Mouse (Mus musculus) testis, adult 2 months (tissue): ENCODE results near the gene Dlx1. TPM values are rescaled to one million over a fixed set of nuclear protein-coding genes. Genes with fewer than 3 reads are reported as not detected.

Experiments
- H3K27ac ChIP-seq: fragments of 200-500 bp; 2 replicates; pipeline ENCODE4 v1.5.1; 2012; ENCODE audit warnings: low read depth, low read length; ENCODE audit not compliant: control insufficient read depth, insufficient read depth
- H3K27me3 ChIP-seq: fragments of 200-500 bp; 2 replicates; pipeline ENCODE4 v1.6.1; 2012; ENCODE audit warnings: mild to moderate bottlenecking, low read length, moderate library complexity; ENCODE audit not compliant: control insufficient read depth, insufficient read depth
- H3K36me3 ChIP-seq: fragments of 200-500 bp; 2 replicates; pipeline ENCODE4 v1.6.1; 2012; ENCODE audit warnings: mild to moderate bottlenecking, low read length; ENCODE audit not compliant: control insufficient read depth, insufficient read depth
- H3K4me1 ChIP-seq: fragments of 200-500 bp; 2 replicates; pipeline ENCODE4 v1.6.1; 2012; ENCODE audit warnings: low read length; ENCODE audit not compliant: control insufficient read depth, insufficient read depth
- H3K4me3 ChIP-seq: fragments of 200-500 bp; 2 replicates; pipeline ENCODE4 v1.5.1; 2012; ENCODE audit warnings: low read depth, mild to moderate bottlenecking, low read length, moderate library complexity, mixed read lengths; ENCODE audit not compliant: control insufficient read depth
- CTCF ChIP-seq: fragments of 200-500 bp; IDR thresholded peaks from 2 replicates; pipeline ENCODE4 v1.5.1; 2012; ENCODE audit warnings: low read depth, mild to moderate bottlenecking, inconsistent platforms, low read length, moderate library complexity; ENCODE audit not compliant: control insufficient read depth, insufficient read depth, insufficient replicate concordance
- POLR2A ChIP-seq: fragments of 200-500 bp; IDR thresholded peaks from 2 replicates; pipeline ENCODE4 v1.6.1; 2012; ENCODE audit warnings: low read depth, mild to moderate bottlenecking, inconsistent platforms, low read length, moderate library complexity; ENCODE audit not compliant: control insufficient read depth
- polyA plus RNA-seq: library from polyadenylated mRNA; depleted of rRNA; stranded (reverse); fragments of >200 nt; gene quantifications from 2 replicates; pipeline ENCODE4 v1.2.3, GENCODE M21; 2012

Gene Dlx1
- polyA plus RNA-seq, 1 experiment: 0.47 TPM

DNA sequence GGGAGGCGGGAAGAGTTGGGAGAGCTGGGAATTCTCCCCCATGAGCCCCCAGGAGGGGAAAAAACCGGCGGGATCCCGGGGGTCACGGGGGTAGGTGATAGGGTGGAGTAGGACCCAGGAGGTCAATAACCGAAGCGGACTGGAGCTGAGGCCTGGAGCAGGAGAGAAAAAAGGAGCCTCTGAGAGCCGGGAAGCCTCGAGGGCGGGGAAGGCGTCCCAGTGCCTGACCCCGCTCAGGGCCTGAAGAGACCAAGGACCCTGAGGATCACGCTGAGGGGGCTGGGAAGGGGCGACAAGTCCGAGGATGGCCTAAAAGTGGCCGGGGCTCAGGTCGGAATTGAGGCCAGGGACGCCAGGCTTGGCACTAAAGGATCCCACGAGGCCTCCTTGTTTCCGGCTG is 16.0 kb downstream of the Dlx1 start:
- Histone ChIP-seq H3K27me3 (peaks cover 31% of the 10 kb centered on the region), H3K27ac (no peak overlapping the region), H3K4me1 (peaks cover 39% of the 10 kb centered on the region), H3K4me3 (no peak overlapping the region), H3K36me3 (no peaks in the 10 kb centered on the region)
- TF ChIP-seq CTCF (no peak), POLR2A (no peak)

DNA sequence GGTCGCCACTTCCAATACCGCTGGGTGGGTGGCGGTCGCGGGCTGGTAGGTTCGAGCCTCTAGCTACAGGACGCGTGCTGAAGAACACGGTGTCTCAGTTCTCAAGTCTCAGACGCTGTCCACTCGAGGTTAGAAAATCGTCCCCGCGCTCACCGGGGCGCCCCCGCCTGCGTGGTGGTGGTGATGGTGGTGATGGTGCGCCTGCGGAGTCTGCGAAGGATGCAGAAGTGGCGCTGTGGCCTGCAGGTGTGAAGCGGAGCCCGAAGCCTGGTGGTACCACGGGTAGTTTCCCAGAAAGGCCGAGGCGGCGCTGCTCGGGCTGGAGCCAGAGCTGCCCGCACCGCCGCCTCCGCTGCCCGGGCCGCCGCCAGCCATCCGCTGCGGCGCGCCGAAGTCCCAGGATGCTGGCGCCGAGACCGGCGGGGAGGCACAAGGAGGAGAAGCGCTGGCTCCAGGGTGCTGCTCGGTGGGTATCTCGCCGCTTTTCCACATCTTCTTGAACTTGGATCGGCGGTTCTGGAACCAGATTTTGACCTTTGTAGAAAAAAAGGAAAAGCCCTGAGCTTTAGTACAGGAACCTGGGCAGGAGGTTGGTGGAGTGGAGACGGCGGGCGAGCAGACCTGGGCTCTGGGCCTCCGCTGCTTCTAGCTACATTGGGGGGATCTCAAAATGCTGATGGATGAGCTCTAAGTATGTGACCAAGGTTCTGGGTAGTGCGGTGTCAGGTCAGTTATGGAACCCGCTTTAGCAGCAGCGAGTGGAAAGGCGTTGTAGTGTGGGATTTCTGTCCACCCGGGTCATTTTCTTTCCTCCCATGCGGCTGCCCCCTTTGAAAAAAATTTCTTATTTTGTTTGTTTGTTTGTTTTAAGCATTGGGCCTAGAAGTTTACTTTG is 16.7 kb downstream of the Dlx1 start:
- Histone ChIP-seq H3K4me3 (no peak overlapping the region), H3K4me1 (peaks cover 34% of the 10 kb centered on the region), H3K27me3 (peaks cover 28% of the 10 kb centered on the region), H3K36me3 (no peaks in the 10 kb centered on the region), H3K27ac (no peak overlapping the region)
- no peak for TF ChIP-seq POLR2A
- TF ChIP-seq CTCF: no peak

DNA sequence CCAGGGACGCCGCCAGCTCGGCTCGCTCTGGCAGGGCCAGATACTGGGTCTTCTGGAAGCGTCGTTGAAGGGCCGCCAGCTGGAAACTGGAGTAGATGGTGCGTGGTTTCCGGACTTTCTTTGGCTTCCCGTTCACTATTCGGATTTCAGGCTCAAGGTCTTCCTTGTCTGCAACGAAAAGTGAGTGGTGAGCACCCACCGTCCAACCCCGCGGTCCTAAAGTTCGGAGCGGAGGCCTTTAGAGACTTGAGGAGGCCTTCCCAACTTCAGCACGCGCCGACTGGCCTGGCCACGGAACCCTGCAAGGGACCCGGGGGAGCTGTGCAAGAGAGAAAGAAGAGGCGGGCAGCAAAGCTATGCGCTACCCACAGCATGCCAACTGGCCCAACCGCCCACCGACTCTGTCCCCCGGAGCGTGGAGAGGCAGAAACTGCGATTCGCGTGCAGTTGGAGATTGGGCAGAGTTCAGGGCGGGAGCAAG is 17.5 kb downstream of the Dlx1 start:
- H3K36me3 ChIP-seq: no peaks in the 10 kb centered on the region
- peaks cover 34% of the 10 kb centered on the region for H3K4me1 ChIP-seq
- no peak overlapping the region for H3K27ac ChIP-seq
- TF ChIP-seq POLR2A (no peak), CTCF (no peak)
- H3K27me3 ChIP-seq: peaks cover 27% of the 10 kb centered on the region
- peak overlapping the region; percentile 66 for H3K4me3 ChIP-seq

DNA sequence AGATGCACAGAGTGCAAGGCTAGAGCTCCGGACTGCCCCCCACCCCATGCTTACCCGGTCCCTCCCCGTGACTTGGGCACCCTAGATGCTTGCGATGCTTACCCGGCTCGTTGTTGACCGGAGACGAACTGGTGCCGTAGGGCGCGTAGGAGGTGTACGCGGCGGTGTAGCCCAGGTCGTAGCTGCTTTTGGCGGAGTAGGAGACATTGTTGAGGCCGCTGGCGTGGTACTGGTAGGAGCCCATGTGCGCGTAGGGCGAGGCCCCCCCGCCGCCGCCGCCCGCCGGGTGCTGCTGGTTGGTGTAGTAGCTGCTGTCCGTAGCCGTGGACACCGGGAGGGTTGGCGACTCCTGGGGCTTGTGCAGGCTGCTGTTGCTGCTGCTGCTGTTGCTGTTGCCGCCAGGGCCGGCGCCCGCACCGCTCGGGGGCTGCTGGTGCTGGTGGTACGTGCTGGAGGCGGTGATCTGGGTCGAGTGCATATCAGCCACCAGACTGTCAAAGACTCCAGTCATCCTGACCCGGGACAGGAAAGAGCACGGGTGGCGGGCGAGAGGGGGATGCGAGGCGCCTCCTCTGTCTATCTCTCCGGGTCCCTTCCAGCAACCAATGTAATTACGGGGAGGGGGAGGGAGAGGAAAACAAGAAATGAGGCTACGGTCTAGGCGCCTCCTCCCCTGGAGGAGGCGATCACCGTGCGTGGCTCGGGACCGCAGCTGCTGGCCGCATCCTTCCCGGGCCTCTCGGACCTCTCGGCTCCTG is 18.1 kb downstream of the Dlx1 start:
- H3K27me3 ChIP-seq: peaks cover 24% of the 10 kb centered on the region
- H3K4me1 ChIP-seq: peaks cover 34% of the 10 kb centered on the region
- no peaks in the 10 kb centered on the region for H3K36me3 ChIP-seq
- no peak for TF ChIP-seq CTCF
- no peak for TF ChIP-seq POLR2A
- peak overlapping the region; percentile 66 for H3K4me3 ChIP-seq
- H3K27ac ChIP-seq: no peak overlapping the region

- Histone ChIP-seq H3K36me3 (no peaks in the 10 kb centered on the region), H3K27ac (no peak within 1 kb of the TSS), H3K4me3 (peak within 1 kb of the TSS; percentile 66), H3K27me3 (peaks cover 18% of the 10 kb centered on the region), H3K4me1 (peaks cover 30% of the 10 kb centered on the region)
- TF ChIP-seq POLR2A: no peak
- TF ChIP-seq CTCF: no peak
Observed at GRCm38 (mm10) chr2:71546640-71547071, 18.7 kb downstream of the Dlx1 start, which contains the start of gene Dlx2. Dlx2 (minus strand) TSS chr2:71546754.

GRCm38 (mm10) chr2:71547829-71548228 is 19.9 kb downstream of the Dlx1 start:
- H3K36me3 ChIP-seq: no peaks in the 10 kb centered on the region
- TF ChIP-seq POLR2A: no peak
- TF ChIP-seq CTCF: peak; percentile 88; the same call in 1 of the 2 replicates
- H3K27ac ChIP-seq: no peak overlapping the region
- peaks cover 32% of the 10 kb centered on the region for H3K4me1 ChIP-seq
- no peak overlapping the region for H3K4me3 ChIP-seq
- peaks cover 15% of the 10 kb centered on the region for H3K27me3 ChIP-seq

GRCm38 (mm10) chr2:71550330-71550729 is 22.4 kb downstream of the Dlx1 start:
- Histone ChIP-seq H3K27me3 (peaks cover 6% of the 10 kb centered on the region), H3K4me3 (no peak overlapping the region), H3K27ac (no peak overlapping the region), H3K36me3 (no peaks in the 10 kb centered on the region), H3K4me1 (peaks cover 19% of the 10 kb centered on the region)
- TF ChIP-seq POLR2A (no peak), CTCF (no peak)
